In the genomic region with DNA sequence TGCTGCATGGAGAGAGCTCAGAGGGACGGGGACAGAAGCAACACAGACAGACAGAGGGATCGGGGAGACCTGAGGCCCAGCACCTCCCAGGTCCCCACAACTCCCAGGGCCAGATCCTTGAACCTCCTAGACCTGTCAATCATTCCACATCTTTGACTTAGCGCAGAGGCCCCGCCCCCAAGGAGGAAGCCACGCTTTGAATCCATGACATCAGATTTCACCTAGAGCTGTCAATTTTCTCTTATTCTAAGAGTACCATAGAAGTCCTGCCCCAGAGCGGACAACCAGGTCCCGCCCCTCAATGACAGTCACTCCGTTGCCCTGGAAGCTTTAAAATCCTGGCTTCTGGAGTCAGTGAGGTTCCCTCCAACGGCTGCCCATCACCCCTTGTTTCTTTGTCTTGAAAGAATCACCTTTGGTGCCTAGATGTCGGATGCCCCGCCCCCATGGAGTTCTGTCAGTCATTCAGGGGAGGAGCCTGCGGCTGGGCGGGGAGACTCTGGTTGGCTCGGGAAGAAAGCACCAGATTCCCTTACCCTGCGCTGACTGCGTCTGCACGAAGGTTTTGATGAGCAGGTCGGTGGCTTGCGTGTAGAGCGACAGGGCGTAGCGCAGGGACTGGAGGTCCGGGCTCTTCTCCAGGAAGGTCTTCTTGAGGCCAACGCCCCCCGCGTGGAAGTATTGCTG, we compare ENCODE assay signal across 1 mouse cellular context.
TF ChIP-seq lines count a peak whose summit lies in the region.

No protein-coding gene starts in this region.

TF ChIP-seq in CH12.LX, 34 proteins besides CTCF, POLR2A, EP300 and RAD21:
- TF ChIP-seq SIN3A (IDR thresholded peaks at IDR 0.05; ENCODE audit: low read length): peak; percentile 66
- no peak for TF ChIP-seq ZMIZ1 (IDR thresholded peaks at IDR 0.05; ENCODE audit: low read depth, low read length)
- TF ChIP-seq CHD2 (IDR thresholded peaks at IDR 0.05; ENCODE audit: low read length): peak; percentile 44; the same call in 1 of the 2 replicates
- TF ChIP-seq NELFE (IDR thresholded peaks at IDR 0.05; ENCODE audit: low read depth, low read length): 0 out of 2 replicates have a peak, but pooled peaks have one; percentile 57
- TF ChIP-seq ELF1 (IDR thresholded peaks at IDR 0.05; ENCODE audit: low read depth, low read length): peak; percentile 8; the same call in 1 of the 2 replicates
- TF ChIP-seq TCF12 (IDR thresholded peaks at IDR 0.05; ENCODE audit: low read depth, low read length): 0 out of 2 replicates have a peak, but pooled peaks have one; percentile 31
- TF ChIP-seq NRF1 (IDR thresholded peaks at IDR 0.05; ENCODE audit: low read depth, low read length): peak; percentile 69
- no peak for TF ChIP-seq USF1 (IDR thresholded peaks at IDR 0.05; ENCODE audit: low read depth, low read length)
- peak; percentile 33; the same call in 1 of the 2 replicates for TF ChIP-seq MAX (IDR thresholded peaks at IDR 0.05; ENCODE audit: low read length)
